Mouse (Mus musculus) ovary, adult 18-20 months (tissue): ENCODE measurements around the gene Rhbdl1.

ENCODE experiments used
- DNase-seq: peaks from one replicate; pipeline ENCODE4 v3.0.0; 2022; ENCODE audit warnings: low spot score, mixed read lengths

Rhbdl1 gene

GRCm38 (mm10) chr17:25794197-25794596, 42.9 kb downstream of the Rhbdl1 start:
- no peak for DNase-seq

DNA sequence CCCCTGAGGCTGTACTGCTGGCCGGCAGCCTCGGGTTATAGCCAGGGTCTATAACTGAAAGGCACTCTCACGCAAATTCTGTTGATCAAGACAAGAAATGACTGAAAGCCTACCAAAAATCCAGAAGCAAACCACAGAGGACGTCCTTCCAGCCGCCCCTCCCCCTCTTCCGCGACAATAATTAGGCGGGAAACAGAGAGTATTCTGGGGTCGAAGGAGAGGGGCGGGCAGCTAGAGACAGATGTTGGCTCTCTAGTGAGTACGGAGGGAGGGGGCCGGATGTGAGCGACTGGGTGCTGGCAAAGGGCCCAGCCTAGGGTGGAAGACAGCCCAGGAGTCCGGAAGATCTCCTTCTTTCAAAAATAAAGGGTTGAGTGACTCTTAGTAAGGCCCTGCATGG, 44.5 kb downstream of the Rhbdl1 start, which contains the start of gene Fam173a:
Fam173a (minus strand) TSS at position 287 of the 400 bp plus-strand sequence.
- peak; percentile 62 for DNase-seq

DNA sequence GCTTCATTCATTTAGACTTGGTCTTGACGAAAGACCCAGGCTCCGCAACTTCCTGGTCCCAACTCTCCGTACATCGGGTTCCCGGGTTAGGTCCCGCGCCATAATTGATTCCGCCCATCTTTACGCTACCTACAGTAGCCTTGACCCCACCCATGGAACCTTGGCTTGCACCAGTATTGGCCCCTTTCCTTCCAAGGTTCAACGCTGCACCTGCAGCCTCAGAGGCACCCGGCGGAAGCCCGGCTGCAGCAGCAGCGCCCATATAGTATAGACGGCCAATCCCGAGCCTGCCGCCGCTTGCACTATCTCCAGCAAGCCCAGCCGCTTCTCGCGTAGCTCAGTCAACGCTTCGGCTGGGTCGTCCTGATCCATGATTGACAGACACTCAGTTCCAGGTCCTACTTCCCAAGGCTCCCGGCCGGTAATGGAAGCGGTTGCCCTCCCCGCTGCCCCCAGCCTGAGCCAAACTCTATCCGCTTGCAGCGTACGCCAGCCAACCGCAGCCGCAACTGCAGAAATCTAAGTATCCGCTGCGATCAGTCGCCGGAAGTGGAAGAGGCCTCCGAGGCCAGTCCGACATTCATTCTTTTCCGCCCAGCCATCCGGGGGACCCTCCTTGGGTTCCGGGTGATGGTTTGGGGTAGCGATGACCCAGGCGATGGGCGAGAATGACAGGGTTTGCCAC, 45.1 kb downstream of the Rhbdl1 start:
- peak; percentile 66 for DNase-seq

- DNase-seq = no peak
Observed at GRCm38 (mm10) chr17:25791320-25791842, 45.7 kb downstream of the Rhbdl1 start.

- no peak for DNase-seq
Observed at GRCm38 (mm10) chr17:25786781-25787504, 50.2 kb downstream of the Rhbdl1 start.

DNA sequence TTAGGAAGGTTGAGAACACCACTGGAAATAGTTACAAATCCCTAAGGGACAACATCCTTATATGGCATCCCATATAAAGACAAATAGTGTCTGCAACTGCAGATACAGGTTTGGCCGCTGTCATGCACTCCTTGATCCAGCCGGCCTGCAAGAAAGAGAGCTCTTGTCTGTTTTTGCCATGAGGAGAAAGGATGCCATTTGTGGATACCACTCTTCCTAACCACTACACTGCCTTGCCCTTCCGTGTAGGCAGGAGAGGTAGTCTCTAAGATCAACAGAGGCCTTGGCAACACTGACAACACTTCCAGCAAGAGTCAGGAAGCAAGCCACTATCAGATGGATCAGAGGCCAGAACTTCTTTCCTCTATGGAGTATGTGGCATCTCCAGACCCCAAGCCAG, 50.8 kb downstream of the Rhbdl1 start, which contains the start of gene Ccdc78:
Ccdc78 (plus strand) TSS at position 301 of the 400 bp plus-strand sequence.
- no peak for DNase-seq

DNA sequence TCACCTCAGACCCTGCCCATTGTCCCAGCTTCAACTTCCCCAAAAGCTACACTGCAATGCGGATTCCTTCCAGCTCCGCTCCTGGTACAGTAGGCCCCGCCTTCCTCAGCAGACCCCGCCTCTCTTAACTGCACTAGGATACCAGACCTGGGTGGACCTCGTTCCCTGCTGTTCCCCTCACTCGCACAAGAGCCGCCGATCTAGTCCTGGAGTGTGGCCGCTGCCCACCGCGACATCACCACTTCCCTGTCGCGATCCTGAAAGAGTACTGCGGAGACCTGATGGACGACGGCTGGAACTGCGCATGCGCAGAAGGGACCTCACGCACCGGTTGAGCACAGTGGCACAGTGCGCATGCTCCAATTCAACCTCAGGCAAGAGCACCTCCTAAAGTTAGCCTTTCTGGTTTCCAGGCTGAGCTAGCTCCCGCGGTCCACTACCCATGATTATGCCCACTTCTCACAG, 51.8 kb downstream of the Rhbdl1 start, which contains the start of gene Haghl:
Haghl (minus strand) TSS at position 393 of the 465 bp plus-strand sequence.
- DNase-seq = peak; percentile 89
